Mouse (Mus musculus) heart, embryonic 16.5 days (tissue): ENCODE results near the gene Eif4a3. TPM values are rescaled to one million over a fixed set of nuclear protein-coding genes. Genes with fewer than 3 reads are reported as not detected.
A peak's percentile ranks its signal among the peaks of the same experiment; 100 is the strongest.
"Not testable (repeated sequence)": the region's sequence is repeated elsewhere in the genome, so short reads cannot be mapped to it uniquely, and the experiment has no call there.

Source experiments
- ATAC-seq: fragments of 200-750 bp; cut with Nextera tagmentation; replicated peaks from 2 replicates; pipeline ENCODE4 v1.8.0; 2017; ENCODE audit warnings: moderate number of reproducible peaks; ENCODE audit not compliant: insufficient read depth, low FRiP score; ENCODE audit errors: extremely low read depth
- H3K27ac ChIP-seq: fragments of 300-500 bp; sonication (generic); 2 replicates; pipeline ENCODE4 v1.5.1; 2014; ENCODE audit warnings: mild to moderate bottlenecking, low read length, control low read depth, moderate library complexity
- H3K27me3 ChIP-seq: fragments of 300-500 bp; sonication (generic); 2 replicates; pipeline ENCODE4 v1.6.1; 2014; ENCODE audit warnings: low read length, mixed read lengths; ENCODE audit not compliant: control insufficient read depth, insufficient read depth
- H3K36me3 ChIP-seq: fragments of 300-500 bp; sonication (generic); 2 replicates; pipeline ENCODE4 v1.6.1; 2014; ENCODE audit not compliant: control insufficient read depth, insufficient read depth
- H3K4me1 ChIP-seq: fragments of 300-500 bp; sonication (generic); 2 replicates; pipeline ENCODE4 v1.6.1; 2014; ENCODE audit warnings: low read length, mixed read lengths; ENCODE audit not compliant: control insufficient read depth, insufficient read depth
- H3K4me2 ChIP-seq: fragments of 300-500 bp; sonication (generic); 2 replicates; pipeline ENCODE4 v1.6.1; 2014; ENCODE audit warnings: low read depth, mild to moderate bottlenecking, control low read depth, low read length
- H3K4me3 ChIP-seq: fragments of 300-500 bp; sonication (generic); 2 replicates; pipeline ENCODE4 v1.5.1; 2014; ENCODE audit warnings: mild to moderate bottlenecking, control low read depth, low read length
- H3K9ac ChIP-seq: fragments of 300-500 bp; sonication (generic); 2 replicates; pipeline ENCODE4 v1.6.1; 2014; ENCODE audit warnings: low read length, control low read depth
- H3K9me3 ChIP-seq: fragments of 300-500 bp; sonication (generic); replicated peaks from 2 replicates; pipeline ENCODE4 v1.6.1; 2016; ENCODE audit warnings: low read length; ENCODE audit not compliant: control insufficient read depth
- WGBS: fragments of 180-500 bp; shearing (Covaris S2); extraction: QIAGEN DNeasy Blood & Tissue Kit; methylation state at CpG from one replicate; pipeline ENCODE4 v1.1.7; 2014; 5-methylcytosine and 5-hydroxymethylcytosine counted together
- polyA plus RNA-seq: library from polyadenylated mRNA; unstranded; fragments of >200 nt; fragmentation: Nextera tagmentation; extraction: Ambion mirVana; gene quantifications from 2 replicates; pipeline ENCODE4 v1.2.1, GENCODE M21; 2015

Eif4a3 gene
- polyA plus RNA-seq, 1 experiment from 2014 or later, result 248 TPM

GRCm38 (mm10) chr11:119259977-119260376 is 39.9 kb downstream of the Eif4a3 start:
- ATAC-seq, result no peak
- Histone ChIP-seq H3K4me3 (no peak overlapping the region), H3K36me3 (no peaks in the 10 kb centered on the region), H3K9me3 (no peaks in the 10 kb centered on the region), H3K4me2 (no peak overlapping the region), H3K27ac (no peak overlapping the region), H3K9ac (no peak overlapping the region), H3K4me1 (no peaks in the 10 kb centered on the region), H3K27me3 (no peaks in the 10 kb centered on the region)
- WGBS, result 86% methylated on average over 8 of the region's 8 CpGs

- Histone ChIP-seq H3K4me2 (peak overlapping the region; percentile 57), H3K27me3 (no peaks in the 10 kb centered on the region), H3K9me3 (no peaks in the 10 kb centered on the region), H3K9ac (peak overlapping the region; percentile 46), H3K36me3 (no peaks in the 10 kb centered on the region), H3K4me3 (peak overlapping the region; percentile 36), H3K27ac (0 out of 2 replicates have a peak overlapping the region, but pooled peaks have one; percentile 1), H3K4me1 (no peaks in the 10 kb centered on the region)
- WGBS, result 55% methylated on average over 23 of the region's 23 CpGs
- ATAC-seq, result peak; percentile 58
These were observed 41.1 kb downstream of the Eif4a3 start for GRCm38 (mm10) chr11:119258572-119259322.

- H3K9ac ChIP-seq, result no peak overlapping the region
- peak overlapping the region; percentile 36 for H3K4me3 ChIP-seq
- H3K36me3 ChIP-seq, result no peaks in the 10 kb centered on the region
- WGBS, result 55% methylated on average over 9 of the region's 9 CpGs
- H3K4me1 ChIP-seq, result no peaks in the 10 kb centered on the region
- H3K4me2 ChIP-seq, result peak overlapping the region; percentile 57
- 0 out of 2 replicates have a peak overlapping the region, but pooled peaks have one; percentile 1 for H3K27ac ChIP-seq
- no peaks in the 10 kb centered on the region for H3K27me3 ChIP-seq
- ATAC-seq, result no peak
- H3K9me3 ChIP-seq, result no peaks in the 10 kb centered on the region
These were observed 41.7 kb downstream of the Eif4a3 start for GRCm38 (mm10) chr11:119258216-119258571.

GRCm38 (mm10) chr11:119256557-119256956 is 43.3 kb downstream of the Eif4a3 start:
- not testable (repeated sequence) for H3K9ac ChIP-seq, H3K4me1 ChIP-seq
- WGBS, result 80% methylated on average over 5 of the region's 5 CpGs

GRCm38 (mm10) chr11:119252854-119253541 is 46.9 kb downstream of the Eif4a3 start:
- H3K9me3 ChIP-seq, result no peaks in the 10 kb centered on the region
- ATAC-seq, result 0 out of 2 replicates have a peak, but pooled peaks have one; percentile 52
- peaks cover 2% of the 10 kb centered on the region; the same call in 1 of the 2 replicates for H3K4me1 ChIP-seq
- peak overlapping the region; percentile 54 for H3K9ac ChIP-seq
- peak overlapping the region; percentile 66 for H3K4me2 ChIP-seq
- H3K27me3 ChIP-seq, result peaks cover 4% of the 10 kb centered on the region; the same call in 1 of the 2 replicates
- H3K36me3 ChIP-seq, result no peaks in the 10 kb centered on the region
- H3K4me3 ChIP-seq, result peak overlapping the region; percentile 27
- WGBS, result 6% methylated on average over 22 of the region's 22 CpGs
- H3K27ac ChIP-seq, result no peak overlapping the region

More at GRCm38 (mm10) chr11:119256557-119256956, 43.3 kb downstream of the Eif4a3 start:
- not testable (repeated sequence) for H3K27me3 ChIP-seq, H3K4me3 ChIP-seq, H3K4me2 ChIP-seq, H3K36me3 ChIP-seq, H3K9me3 ChIP-seq, H3K27ac ChIP-seq, ATAC-seq

GRCm38 (mm10) chr11:119250998-119251397 is 48.9 kb downstream of the Eif4a3 start:
- 31% methylated on average over 17 of the region's 17 CpGs for WGBS

GRCm38 (mm10) chr11:119249011-119249410 is 50.9 kb downstream of the Eif4a3 start:
- H3K27me3 ChIP-seq, result peaks cover 4% of the 10 kb centered on the region; the same call in 1 of the 2 replicates
- WGBS, result 19% methylated on average over 6 of the region's 6 CpGs
- no peak overlapping the region for H3K9ac ChIP-seq
- peak; percentile 42; the same call in 1 of the 2 replicates for ATAC-seq
- H3K4me1 ChIP-seq, result peaks cover 2% of the 10 kb centered on the region; the same call in 1 of the 2 replicates
- H3K27ac ChIP-seq, result no peak overlapping the region
- H3K9me3 ChIP-seq, result no peaks in the 10 kb centered on the region
- H3K4me2 ChIP-seq, result no peak overlapping the region
- no peaks in the 10 kb centered on the region for H3K36me3 ChIP-seq
- no peak overlapping the region for H3K4me3 ChIP-seq

More at GRCm38 (mm10) chr11:119250998-119251397, 48.9 kb downstream of the Eif4a3 start:
- H3K27me3 ChIP-seq, result peaks cover 4% of the 10 kb centered on the region; the same call in 1 of the 2 replicates
- H3K9me3 ChIP-seq, result no peaks in the 10 kb centered on the region
- H3K27ac ChIP-seq, result no peak overlapping the region
- H3K4me3 ChIP-seq, result no peak overlapping the region
- H3K4me1 ChIP-seq, result peaks cover 2% of the 10 kb centered on the region; the same call in 1 of the 2 replicates
- no peak overlapping the region for H3K4me2 ChIP-seq
- no peak overlapping the region for H3K9ac ChIP-seq
- ATAC-seq, result no peak
- H3K36me3 ChIP-seq, result no peaks in the 10 kb centered on the region

GRCm38 (mm10) chr11:119245543-119245942 is 54.3 kb downstream of the Eif4a3 start:
- H3K4me2 ChIP-seq, H3K4me3 ChIP-seq, H3K27me3 ChIP-seq, H3K4me1 ChIP-seq, H3K36me3 ChIP-seq, H3K27ac ChIP-seq, H3K9ac ChIP-seq, ATAC-seq, H3K9me3 ChIP-seq: not testable (repeated sequence)
- 83% methylated on average over 6 of the region's 6 CpGs for WGBS

- 0 out of 2 replicates have a peak, but pooled peaks cover 3% of the 10 kb centered on the region for H3K9me3 ChIP-seq
- H3K4me2 ChIP-seq, result no peak overlapping the region
- no peaks in the 10 kb centered on the region for H3K27me3 ChIP-seq
- WGBS, result 92% methylated on average over 12 of the region's 12 CpGs
- no peak overlapping the region for H3K9ac ChIP-seq
- H3K27ac ChIP-seq, result no peak overlapping the region
- no peak overlapping the region for H3K4me3 ChIP-seq
- no peaks in the 10 kb centered on the region for H3K36me3 ChIP-seq
- no peak for ATAC-seq
- H3K4me1 ChIP-seq, result peaks cover 5% of the 10 kb centered on the region; the same call in 1 of the 2 replicates
These were observed 60.4 kb downstream of the Eif4a3 start for GRCm38 (mm10) chr11:119239480-119239879.
